Mouse (Mus musculus): Measurements from ENCODE around the gene Cat.

Cat gene

DNA sequence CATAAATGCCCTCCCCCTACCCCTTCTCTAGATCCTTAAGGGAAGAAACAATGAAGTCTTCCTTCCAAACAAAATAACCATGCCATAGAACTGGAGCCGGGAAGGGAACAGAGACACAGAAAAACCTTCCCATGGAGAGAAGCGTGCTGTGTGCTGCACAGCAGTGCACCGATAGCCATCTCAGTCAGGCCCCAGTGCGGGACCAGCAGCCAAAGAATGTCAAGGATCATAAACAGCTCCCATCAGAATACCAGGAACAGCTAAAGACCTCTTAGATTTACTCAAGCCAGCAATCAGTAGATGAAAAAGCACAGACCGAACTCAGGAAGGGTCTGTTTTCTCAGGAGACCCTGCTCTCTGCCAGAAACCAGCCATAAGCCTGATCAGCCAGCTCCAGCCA is 48.4 kb downstream of the Cat start:
- DNase-seq (ENCODE audit: low spot score), result no peak

DNA sequence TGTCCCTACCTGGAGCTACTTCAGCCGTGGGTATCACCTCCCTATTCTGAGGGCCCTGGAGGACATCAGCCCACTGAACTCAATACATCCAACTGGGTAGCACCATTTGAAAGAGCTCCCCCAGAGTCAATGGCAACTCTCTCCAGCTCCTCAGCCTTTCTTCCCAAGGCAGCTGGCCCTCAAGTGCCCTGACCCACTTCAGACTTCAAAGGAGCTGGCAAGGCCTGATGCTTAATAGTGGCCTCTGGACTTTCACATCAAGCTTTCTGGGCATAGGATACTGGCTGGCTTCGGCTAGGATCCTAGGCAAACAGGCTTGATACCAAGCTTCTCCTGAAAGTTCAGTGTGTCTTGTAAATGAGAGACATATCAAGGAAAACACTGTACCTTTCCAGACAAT is 49.9 kb downstream of the Cat start:
- DNase-seq (ENCODE audit: low spot score), result no peak

DNA sequence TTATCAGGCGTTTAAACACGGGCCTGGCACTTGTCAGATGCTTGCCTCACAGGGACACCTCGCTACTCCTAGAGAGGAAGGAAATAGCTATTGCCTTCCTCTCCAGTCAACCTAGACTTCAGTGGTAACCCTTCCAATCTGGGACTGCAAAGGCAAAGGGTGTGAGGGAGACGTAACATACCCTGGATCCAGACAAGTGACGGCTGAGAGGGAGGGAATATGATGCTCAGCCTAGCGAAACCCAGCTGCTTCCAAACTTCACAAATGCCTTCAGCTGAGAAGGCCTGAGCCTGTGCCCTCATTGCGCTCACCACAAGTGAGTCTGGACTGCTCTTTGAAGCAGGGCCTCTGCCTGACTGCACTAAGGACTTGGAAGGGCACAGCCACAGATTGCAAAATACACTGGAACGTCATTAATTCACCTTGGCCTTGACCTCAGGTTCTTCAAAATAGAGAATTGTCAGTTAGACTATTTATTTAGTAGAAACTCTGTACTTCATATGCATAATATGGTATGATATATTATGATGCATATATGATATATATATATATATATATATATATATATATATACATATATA is 52.2 kb downstream of the Cat start:
- DNase-seq (ENCODE audit: low spot score), result no peak

DNA sequence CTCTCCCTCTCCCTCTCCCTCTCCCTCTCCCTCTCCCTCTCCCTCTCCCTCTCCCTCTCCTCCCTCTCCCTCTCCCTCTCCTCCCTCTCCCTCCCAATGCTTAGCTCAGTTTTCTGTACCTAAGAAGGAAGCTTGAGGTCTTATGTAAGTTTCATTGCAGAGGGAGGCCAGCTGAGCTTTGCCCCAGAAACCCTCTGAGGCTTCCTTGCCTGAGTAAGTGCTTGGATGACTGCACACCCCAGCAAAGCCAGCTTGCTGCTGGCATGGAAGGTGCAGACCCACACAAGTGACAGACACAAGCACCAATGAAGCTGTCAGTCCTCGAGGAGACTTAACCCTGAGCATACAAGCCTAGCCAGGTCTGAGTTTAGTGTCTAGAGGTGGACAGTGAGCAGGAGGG is 54.2 kb downstream of the Cat start:
- DNase-seq (ENCODE audit: low spot score), result no peak

DNA sequence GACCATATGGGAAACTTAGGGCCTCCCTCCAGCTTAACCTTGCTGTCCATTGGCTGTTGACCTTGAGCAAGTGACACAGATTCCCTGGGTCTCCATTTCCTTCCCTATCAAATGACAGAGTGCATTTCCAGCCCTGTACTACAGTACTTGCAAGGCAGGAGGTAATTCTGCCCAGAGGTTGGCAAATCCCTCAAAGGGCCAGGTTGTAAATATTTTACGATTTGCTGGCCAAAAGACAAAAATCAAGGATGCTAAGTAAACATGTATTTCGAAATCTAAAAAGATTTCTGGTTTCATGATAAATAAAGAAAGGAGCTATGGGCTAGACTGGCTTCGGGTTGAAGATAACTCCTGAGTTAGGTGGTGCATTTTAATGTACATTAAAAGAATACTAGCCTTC is 56.6 kb downstream of the Cat start:
- no peak for DNase-seq (ENCODE audit: low spot score)

DNA sequence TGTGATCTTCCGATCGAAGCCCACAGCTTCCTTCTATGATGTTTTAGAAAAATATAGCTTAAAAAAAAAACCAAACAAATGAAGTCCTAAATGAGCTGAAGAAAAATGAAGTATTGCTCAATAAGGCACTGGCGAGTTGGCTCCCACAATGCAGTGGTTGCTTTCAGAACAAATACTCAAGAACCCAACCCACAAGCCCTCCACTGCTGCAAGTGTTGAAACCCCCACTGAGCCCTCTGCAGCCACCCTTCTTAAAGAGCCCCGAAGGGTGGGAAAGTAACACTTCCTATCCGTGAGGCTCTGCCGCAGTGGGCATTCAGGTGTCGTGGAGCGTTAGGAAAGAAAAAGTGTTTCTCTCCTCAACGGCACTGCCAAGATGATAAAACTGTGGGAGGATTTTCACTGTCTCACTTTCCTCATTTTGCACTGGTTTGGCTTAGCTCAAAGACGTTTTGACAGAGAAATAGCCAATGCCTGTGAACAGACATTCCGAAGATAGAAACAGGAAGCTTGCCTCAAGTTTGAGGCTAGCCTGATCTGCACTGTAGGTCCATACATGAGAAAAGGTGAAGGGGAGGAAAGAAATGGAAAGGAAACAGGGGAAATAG is 59.4 kb downstream of the Cat start:
- no peak for DNase-seq (ENCODE audit: low spot score)

DNA sequence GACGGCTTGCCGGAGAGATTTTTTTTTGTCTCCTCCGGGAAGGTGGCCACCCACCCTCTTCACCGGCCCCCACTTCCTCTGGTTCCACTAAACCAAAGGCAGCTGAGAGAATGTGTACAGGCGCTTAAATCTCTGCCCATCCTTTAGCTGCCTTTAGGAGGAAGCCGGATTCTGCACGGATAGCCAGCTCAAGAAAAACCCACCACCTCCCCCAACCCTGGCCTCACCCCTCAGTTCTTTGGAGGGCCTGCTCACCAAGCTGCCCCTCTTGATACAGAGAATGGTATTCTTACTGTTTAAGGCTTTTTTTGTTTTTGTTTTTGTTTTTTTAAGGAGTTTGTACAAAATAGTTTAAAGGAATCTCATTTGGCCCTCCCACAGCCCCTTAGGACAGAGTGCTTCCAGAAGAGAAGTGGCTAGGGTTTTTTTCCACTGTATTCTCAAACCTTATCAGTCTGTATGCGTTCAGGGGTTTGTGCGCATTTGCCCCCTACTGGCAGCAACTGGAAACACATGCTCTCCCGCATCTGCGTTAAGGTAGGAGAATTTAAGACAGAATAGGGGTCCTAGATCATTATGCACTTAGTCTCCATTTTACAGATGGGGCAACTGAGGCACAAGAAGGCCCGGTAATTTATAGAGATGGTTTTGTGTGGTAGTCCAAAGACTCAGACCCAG is 60.5 kb downstream of the Cat start:
- DNase-seq (ENCODE audit: low spot score), result peak; percentile 75

DNA sequence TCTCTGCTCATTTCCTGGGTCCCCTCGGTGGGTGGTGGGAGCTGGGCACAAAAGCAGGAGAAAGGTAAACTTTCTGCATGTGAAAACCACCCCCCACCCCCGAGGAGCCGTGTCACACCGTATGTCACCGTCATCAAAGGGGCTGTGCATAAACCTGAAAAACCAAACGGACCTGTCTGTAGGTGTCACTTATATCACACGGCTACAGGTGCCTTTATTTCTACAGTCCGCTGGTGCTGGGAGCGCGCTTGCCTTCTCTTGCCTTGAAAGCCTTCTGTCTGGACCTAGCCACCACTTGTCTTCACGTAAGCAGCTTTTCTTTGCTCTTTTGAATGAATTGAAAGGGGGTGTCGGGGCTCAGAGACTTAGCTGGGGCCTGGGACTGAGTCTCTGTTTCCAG is 61.1 kb downstream of the Cat start:
- DNase-seq (ENCODE audit: low spot score), result no peak

DNA sequence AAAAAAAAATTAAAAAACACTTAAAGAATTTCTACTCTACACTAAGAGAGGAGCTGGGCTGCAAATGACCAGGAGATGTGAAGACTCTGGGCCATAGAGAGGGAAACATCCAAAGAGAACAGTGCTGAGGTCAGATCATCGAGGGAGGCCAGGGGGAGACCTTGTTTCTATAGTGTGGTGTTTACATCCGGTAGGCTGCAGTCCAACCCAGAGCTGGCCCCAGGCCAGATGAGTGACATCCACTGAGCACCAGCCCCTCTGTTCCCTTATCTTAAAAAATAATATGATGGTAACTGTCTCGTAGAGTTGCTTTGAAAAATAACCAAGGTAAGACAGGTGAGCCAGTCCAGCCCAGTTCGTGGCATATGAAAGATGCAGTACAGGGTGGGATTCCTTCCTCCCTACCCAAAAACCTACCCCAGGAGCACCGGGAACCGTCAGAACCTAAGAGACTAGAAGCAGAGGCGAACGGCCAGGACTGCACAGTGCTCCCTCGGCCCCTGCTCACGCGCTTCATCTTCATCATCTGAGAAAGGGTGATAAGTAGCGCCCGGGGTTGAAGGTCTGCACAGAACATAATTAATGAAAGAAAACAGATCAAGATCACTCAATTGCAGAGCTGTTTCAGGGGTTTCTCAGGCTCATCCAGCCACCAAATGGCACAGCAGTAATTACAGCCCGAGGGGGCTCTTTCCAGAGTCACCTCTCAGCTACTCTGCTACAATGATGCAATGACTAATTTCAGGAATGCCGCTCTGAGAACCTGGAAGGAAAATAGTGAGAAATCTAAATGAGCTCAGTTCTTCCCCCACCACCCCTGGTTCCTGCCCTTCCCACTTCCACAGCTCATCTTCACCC is 64.1 kb downstream of the Cat start:
- no peak for DNase-seq (ENCODE audit: low spot score)

DNA sequence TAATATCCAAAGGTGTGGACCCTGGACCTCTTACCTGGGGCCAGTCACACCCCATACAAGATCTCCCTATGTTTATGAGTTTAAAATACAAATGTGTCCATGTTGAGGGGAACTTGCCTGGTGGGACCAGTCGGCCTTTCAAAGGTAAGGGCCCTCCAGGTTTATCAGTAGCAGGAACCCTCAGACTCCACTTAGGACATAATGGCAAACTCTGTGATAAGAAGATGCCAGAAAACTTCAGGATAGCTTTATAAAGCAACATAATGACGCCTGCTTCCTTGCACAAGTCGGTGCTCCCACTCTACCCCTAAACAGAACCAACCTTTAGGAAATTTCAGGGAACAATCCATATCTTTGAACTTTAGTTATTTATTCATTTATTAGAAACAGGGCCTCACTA is 69.2 kb downstream of the Cat start:
- DNase-seq (ENCODE audit: low spot score), result no peak

DNA sequence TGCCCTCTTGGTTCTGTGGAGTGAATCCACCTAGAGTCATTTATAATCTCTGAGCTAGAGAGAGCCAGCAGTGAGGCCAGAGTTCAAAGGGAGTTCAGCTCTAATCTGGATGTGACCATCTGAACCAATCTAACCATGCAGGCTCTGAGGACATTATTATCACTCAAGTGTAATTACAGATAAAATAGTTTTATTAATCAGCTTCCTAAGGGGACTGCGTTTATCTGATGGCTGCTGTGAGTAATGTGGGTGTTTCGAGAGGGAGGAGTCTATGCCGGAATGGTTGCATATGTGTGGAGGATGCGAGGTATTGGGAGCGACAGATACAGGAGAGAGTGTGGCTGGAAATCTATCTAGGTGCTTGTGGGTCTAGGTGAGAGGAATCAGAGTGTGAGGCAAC is 71.6 kb downstream of the Cat start:
- no peak for DNase-seq (ENCODE audit: low spot score)

DNA sequence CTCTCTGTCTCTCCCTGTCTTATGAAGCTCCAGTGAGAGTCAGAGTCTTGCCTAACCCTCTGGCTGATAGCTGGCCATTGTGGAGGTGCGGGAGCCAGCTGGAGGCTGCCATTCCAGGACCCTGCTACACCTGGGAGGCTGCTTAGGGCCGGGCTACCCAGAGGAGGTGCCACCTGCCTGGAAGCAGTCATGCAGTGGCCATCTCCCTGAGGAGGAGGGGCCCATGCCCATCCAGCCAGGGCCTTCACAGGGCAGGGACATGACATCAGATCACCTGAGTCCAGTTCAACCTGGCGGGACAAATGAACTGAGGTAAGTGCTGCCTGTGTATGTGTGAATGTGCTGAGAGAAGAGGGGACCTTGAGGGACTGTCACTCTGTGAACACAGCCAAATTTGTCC is 73.1 kb downstream of the Cat start:
- no peak for DNase-seq (ENCODE audit: low spot score)

DNA sequence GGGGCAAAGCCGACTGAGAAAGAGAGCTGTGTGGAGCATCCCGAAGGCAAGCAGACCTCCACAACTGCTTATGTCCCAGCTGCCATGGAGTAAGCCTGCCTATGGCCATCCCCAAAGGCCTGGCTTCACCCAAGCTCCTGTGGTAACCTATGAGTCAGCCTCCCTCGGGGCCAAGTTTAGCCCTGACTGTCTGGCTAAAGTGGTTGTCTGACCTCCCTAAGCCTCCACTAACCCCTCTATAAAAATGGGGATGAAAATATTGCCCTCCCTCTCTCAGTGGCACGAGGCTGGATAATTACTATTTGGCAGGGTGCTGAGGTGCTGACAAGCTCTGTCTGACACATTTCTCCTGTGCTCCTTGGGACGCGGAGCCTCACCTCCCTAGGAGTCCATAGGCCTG is 73.6 kb downstream of the Cat start, which contains the start of gene Elf5:
Elf5 (plus strand) TSS at position 341 of the 400 bp plus-strand sequence.
- no peak for DNase-seq (ENCODE audit: low spot score)

DNA sequence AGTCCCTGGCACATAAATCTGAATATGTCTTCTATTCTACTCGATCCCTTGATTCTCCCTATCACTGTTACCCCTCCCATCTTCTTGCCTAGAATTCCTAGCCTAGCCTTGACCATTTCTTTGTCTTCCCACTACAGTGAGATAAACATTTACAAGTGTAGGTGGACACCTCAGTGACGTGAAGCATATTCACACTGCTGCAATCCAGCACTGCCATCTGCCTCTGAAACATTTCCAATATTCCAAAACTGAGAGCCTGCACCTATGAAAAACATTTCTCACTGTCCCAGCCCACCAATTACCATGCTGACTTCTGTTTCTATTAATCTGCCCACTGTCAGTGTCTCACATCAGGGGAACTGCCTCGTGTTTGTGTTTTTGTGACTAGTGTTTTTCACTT is 78.7 kb downstream of the Cat start:
- no peak for DNase-seq (ENCODE audit: low spot score)
